Mouse (Mus musculus) cerebellum, adult 9-11 months (tissue): ENCODE measurements at regions not wholly inside any gene's neighbourhood (a gene's known extent, or its start where the extent isn't known, plus 50 kb on each side); places are given as distances from the start of the nearest gene placed in this dataset.

Experiments
- DNase-seq: peaks from one replicate; pipeline ENCODE4 v3.0.0; 2022

DNA sequence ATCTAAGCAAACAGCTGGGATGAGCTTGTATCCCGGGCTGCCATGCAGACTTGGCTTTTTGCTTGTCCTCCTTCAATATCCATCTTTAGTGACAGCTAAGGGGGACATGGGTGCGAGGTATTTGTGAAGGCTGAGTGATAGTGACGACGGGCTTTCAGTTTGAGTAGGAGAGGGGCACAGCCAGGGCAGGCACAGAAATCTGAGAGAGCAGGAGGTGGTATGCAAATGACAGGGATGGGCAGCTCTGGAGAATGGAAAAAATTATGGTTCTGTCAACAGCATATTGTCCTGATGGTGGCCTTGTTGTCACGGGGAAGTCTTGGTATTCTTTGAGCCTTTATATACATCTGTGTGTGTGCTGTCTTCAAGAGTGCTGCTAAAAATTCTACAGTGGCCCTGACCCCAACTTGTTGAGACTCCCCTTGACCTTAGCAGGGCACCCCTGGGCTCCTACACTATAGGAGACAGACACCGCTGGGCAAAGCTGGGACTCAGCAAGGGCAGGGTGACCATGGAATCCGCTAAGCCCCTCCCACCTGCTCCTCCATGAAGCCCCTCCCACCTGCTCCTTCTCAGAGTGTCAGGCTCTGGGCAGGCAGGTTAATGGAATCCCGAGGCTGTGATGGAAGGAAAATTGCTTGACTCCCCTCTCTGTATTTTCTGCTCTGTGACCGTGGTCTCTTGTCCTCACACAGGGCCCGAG, 156.1 kb downstream of the Matn1 start:
- DNase-seq: no peak

DNA sequence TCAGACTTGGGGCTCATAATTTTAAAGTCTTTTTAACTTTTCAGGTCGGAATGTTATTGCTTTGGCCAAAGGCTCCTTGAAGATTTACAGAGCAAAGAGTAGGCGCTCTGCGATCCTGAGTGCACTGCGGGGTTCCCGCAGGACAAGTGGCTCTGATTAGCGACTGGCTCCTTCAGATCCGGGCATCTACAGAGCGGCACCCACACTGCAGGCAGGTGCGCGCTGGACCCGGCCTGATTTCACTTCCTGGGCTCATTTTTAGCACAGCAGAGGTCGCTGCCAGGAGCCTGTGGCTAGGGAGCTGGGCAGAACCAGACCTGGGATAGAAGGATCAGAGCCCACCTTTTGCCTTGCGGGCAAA, 156.6 kb downstream of the Matn1 start:
- DNase-seq: no peak

DNA sequence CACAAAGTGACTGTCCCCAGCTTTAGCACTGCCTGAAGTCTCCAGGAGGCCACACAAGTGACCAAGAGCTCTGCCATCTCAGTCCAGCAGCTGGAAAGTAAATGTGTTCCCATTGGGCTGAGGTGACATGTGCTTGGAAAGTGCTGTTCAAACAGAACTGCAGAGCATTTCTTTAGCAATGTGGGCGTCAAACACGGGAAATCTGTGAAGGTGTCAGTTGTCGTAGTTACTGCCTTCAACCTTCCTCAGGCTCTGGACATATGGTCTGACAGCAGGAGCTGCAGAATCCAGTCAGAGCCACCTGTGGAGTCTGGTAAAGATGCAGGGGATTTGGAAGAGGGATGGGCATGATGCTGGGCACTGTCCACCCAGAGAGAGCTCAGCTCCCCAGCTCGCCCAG, 158.0 kb downstream of the Matn1 start:
- no peak for DNase-seq

DNA sequence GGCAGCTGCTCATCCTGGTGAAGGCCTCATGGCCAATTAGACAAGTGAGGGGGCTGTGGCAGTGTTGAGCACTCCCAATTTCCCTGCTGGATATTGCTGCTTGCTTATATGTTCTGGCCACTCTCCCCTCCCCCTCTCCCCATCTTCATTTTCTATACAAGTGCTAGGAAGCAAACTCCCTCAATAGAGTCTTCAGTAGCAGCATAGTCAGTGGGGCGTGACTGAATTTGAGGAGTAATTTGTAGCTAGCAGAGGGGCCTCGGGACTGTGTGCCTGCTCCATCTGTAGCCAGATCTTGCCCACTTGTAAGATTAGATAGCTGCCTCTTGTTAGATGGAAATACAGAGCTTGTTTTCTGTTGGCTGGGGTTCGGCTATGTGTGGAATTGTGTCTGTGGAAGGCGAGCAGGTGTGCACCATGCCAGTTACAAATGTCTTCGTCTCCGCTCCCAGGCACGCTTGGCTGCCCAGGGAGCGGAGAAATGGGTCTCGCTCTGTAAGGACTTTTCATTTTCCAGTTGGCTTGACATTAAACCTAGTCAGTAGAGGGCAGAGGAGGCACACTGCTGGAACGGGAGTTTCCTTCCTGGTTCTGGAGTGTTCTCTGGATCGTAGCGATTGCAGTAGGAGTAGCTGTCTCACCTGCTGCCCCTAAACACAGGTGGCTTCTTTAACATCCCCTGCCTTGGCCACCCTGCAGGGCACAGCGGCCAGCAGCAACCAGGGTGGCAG, 163.1 kb downstream of the Matn1 start:
- DNase-seq: peak; percentile 75

DNA sequence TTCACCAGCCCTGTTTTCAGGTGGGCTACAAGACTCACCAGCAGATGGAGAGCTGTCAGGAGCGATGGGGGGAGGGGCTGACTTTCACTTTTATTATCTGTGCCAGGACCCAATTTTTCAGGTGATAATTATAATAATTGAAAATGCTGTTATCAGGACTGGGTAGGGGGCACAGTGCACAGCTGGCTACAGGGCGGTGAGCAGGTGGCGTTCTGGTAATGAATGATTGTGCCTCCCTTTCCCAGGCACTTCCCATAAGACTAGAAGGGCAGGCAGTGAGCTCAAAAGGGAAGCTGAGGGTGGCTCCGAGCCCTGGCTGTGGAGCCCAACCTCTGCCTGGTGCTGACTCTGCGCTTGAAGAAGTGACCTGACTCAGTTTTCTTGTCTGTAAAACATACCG, 168.4 kb downstream of the Matn1 start:
- DNase-seq: peak; percentile 10

DNA sequence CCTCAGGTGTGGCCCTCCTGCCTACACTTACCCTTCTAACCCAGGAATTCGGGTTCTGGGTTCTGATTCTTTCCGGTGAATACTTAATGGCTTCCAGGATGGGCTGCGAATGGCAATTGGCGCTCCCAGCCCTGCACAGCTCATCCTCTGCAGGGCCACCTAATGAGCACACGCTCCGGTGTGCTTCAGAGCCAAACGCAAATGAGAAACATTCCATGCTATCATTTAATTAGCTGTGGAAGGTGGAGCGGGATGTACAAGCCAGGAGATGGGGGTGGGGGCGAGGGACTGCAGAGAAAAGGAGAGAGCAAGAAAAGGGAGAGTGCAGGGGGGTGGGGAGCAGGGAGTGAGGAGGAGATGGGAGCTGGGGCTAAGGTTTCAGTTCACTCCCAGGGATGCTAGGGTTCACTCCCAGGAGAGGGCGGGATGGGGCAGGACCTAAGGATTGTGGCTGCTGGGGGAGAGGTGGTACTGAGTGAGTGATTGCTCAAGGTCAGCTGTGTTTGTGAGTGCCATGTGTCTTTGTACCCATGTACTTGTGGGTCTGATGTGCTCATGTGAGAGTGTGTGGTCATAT, 169.6 kb downstream of the Matn1 start:
- DNase-seq: no peak

DNA sequence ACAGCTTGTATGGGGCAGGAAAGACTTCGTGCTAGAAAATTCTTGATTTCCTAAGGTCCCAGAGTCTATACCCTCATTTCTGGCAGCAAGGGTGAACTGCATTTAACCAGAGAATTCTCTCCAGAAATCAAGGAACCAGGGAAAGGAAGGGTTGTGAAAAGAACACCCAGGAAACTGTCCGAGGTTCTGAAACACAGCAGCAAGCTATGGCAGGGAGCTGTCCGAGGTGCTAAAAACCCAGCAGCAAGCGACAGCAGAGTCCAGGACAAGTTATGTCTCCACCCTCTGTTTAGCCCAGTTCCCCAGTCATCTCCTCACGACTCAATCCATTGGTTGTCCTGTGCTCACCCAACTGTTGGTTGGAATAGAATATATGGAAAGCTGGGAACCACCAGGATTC, 171.1 kb downstream of the Matn1 start:
- no peak for DNase-seq

DNA sequence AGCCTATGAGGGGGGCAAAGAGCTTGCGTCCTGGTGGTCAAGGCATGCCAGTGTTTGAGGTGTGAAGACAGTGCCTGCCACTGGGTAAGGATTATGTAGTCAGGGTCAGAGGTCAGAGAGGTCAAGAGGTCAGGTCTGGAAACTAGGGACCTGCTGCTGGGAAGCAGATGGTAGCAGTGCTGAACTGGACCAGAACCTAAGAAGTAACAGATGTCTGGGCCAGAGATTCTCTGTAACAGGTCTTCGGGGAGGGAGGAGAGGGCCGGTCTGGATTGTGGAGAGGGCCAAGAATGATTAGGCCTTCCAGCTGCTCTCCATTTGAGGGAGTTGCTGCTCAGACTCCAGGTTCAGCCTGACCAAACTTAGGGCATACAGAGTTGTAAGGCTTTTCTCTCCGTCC, 174.4 kb downstream of the Matn1 start:
- DNase-seq: peak; percentile 70

DNA sequence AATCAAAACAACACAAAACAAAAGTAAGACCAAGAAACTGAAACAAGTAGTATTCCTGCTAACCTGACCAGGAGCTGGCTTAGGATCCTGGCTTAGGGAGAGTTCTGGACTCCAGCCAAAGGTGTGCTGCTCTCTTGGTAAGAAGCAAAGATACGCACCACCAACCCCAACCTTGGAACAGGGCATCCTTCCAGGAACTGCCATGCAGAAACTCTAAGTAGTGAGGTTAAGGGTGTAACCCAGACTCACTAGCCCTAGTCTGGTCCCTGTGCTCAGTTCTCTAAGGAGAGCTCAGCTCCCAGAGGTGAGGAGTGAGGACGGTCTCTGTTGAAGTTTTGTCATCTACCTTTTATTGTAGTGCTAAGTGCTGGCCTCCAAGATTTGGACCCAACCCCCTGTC, 175.4 kb downstream of the Matn1 start:
- peak; percentile 82 for DNase-seq

DNA sequence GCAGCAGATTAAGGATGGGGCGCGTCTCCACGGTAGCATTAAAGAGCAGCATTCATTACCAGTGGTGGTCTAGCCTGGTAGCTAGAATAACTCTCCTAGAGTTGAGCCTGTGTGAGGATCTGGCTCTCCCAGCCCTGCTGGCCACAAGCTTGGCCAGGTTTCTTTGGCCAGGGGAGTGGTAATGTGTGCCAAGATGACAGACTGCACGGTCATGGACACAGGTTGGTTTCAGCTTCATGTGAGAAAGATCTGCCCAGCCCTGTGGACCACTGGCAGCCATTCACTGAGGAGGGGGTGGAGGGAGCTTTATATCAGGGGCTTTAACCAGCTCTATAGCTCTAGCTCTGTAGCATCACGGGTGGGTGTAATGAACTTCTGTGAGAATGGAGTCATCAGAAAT, 176.5 kb downstream of the Matn1 start:
- peak; percentile 97 for DNase-seq

DNA sequence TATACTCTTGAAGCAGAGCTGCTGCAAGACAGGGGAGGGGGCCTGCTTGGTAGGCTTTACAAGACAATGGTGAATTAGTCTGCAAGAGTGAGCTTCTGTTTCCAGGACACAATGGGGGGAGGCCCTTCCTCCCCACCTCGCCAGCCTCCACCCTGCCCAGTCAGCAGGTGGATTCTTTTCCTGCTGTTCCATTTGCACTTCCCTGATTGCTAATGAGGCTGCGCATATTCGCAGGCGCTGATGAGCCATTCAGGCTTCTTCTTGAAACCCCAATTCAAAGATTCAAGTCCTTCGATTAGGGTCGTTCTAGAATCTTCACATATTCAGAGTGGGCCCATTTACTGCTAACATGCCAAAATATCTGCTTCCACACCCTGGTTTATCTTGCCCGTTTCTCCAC, 181.8 kb downstream of the Matn1 start:
- no peak for DNase-seq

DNA sequence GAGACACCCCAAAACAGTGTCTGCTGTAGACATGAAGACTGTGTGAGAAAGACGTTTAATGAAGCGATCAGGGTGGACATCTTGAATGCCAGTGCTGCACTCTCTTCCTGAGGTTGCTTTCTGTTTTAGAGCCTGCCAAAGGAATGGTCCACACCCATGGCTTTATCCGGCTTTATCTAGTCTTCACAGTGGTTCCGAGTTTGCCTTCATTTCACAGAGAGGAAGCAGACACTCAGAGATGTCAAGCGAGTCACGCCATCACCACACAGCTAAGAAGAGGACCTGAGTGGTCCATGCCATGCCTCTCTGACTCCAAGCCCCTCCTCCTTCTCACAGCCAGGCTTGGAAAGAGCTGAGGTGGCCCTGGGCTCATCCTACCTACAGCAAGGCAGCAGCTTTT, 182.7 kb downstream of the Matn1 start:
- DNase-seq: no peak

DNA sequence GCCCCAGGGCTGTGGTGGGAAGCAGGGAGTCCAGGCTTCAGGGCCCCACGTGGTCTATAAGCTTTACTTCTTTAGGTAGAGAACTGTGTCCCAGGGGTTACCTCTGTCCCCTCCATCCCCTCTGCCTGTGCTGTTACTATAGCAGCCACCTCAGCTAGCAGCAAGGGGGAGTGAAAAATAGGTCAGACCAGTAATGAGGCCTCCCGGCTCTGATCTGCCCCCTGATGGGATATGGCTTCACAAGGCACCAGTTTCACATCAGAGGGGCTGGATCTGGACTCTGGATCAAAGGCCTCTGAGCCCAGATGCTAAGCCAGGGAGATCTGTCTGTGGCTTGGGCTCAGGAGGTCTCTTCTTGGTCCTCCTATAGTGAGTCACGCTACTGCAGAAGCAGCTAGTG, 184.5 kb downstream of the Matn1 start:
- DNase-seq: no peak

DNA sequence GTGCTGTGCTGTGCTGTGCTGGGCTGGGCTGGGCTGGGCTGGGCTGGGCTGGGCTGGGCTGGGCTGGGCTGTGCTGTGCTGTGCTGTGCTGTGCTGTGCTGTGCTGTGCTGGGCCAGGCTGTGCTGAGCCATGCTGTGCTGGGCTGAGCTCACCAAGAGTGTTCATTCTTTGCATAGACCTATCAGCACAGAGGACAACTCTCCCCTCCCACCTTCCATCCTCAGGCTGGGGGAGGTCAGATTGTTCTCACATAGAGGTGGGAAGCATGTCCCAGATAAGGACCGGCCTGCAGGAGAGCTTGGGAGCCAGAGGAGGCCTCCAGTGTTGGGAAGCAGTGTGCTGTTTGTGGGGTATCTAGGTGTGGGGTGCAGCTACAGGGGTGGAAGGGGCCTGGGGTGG, 188.0 kb downstream of the Matn1 start:
- DNase-seq: no peak

DNA sequence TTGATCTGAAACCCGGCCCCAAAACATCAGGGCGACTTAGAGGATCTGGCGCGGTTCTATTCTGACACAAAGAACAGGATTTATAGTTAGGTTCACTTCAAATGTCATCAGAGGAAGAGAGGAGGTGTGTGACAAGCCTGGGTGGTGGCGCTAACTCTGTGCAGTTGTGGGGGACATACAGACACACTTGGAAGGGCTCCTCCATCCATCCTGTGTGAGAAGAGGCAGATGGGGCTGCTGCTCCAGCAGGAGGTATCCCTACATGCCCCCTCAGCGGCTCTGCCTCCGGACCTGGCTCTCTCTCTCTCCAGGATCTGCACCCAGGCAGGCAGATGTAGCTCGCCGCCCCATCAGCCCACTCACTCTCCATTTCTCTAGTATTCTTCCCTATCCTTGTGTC, 188.6 kb downstream of the Matn1 start:
- no peak for DNase-seq

DNA sequence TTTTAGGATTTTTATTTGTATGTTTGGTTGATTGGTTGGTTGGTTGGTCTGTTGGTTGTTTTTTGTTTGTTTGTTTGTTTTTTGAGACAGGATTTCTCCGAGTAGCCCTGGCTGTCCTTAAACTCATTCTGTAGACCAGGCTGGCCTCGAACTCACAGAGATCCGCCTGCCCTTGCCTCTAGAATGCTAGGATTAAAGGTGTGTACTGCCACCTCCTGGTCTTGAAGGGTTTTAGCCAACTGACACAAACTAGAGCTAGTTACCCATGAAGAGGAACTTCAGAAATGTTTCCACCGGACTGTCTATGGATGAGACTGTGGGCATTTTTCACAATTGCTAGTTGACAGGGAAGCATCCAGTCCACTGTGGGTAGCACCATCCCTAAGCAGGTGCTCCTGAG, 191.7 kb downstream of the Matn1 start:
- DNase-seq: no peak

DNA sequence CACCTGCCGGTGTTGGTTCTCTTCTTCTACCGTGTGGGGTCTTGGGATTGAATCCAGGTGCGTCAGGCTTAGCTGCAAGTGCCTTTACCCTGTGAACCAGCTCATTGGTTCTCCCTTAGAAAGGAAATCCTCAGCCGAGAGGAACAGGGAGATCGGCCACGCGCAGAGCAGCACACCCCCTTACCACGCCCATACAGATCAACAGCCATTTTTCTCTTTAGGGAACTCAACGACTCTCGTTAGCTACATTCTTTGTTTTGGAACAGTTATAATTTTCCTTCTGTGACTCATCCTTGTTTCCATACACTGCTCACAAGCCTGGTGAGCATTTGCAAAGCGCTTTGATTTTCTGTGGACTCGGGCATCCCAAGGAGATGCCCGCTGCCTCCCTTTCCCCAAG, 194.7 kb downstream of the Matn1 start:
- no peak for DNase-seq

DNA sequence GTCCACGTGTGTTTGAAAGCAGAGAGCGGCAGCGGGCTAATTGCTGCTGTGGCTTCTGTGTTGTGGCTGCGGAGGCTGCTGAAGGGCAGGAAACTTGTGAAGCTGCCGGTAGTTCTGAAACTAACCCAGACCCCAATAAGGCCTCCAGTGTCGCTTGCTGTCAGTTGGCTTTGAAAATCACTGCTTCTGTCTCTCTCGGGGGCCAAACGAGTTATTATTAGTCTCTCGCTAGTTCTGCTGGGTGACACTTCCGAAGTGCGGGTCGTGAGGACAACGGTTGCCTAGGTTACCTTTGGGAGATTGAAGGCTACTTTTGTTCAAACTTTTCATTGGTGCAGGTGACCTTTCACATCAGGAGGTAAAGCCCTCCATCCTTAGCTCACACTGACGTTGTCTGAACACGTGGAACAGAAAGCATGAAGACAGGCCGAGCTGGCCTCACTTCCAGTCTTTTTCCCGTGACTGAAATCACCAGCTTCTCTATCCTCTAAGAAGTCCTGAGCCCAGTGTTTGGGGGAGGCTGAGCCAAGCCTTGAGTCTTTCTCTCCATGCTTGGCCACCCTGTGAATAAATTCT, 197.8 kb downstream of the Matn1 start:
- DNase-seq: no peak

DNA sequence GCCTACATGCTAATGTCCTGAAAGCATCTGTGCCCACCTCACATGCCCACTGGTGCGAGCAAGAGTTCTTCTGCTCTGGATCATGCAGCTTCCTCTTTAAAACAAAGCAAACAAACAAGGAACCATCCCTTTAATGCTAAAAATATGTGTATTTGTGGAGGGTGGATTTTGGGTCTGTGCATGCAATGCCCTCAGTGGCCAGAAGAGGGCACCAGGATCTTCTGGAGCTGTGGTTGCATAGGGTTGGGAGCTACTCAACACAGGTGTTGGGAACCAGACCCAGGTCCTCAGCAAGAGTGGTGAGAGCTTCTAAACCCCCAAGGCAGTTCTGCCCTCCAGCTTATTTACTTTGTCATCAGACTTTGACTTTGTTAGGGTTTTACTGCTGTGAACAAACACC, 201.3 kb downstream of the Matn1 start:
- no peak for DNase-seq

DNA sequence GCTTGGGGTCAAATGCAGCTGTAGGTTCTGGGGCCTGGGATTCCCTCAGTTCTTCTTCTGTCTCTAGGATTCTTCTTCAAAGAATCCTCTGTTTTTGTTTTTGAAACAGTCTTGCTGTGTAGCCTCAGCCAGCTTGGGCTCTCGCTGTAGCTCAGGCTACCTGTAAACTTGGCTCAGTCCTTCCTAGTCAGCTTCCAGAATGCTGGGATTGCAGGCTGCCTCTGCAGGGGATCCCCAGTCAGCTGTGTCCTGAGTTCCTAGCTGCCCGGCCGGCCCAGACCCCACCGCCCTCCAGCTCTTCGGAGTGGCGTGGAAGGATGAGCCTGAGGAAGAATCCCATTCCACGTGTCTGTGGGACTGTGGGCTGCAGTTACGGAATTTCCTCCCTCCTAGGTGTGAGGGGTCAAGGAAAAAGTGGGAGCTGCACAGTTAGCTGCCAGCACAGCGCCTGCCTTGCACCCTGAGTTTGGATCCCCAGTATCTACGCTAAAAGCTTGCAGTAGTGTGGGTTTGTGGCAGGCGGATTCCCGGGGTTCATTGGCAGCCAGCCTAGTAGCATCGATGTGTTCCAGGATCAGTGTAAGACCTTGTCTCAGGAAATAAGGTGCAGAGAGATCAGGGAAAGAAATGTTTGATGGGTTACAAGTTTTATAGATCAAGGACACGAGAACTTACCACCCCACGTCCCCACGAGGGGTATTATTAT, 204.0 kb downstream of the Matn1 start:
- DNase-seq: peak; percentile 63

DNA sequence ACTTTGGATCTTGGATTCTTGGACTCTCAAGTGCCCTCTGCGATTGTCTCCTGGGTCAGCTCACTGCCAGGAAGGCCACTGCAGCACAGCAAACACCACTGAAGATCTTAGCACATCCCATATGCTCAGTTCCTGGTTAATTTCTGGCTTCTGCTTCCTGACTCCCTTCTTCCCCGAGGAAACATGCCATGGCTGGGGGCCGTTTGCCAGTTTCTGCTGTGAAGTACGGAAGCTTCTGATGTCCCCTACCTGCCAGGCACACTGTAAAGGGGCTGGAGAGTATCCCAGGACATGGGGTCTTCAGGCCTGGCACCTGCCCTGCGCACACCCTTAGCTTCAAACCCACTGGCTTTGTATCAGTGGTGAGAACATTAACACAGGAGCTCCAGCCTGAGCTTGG, 205.3 kb downstream of the Matn1 start:
- DNase-seq: no peak

DNA sequence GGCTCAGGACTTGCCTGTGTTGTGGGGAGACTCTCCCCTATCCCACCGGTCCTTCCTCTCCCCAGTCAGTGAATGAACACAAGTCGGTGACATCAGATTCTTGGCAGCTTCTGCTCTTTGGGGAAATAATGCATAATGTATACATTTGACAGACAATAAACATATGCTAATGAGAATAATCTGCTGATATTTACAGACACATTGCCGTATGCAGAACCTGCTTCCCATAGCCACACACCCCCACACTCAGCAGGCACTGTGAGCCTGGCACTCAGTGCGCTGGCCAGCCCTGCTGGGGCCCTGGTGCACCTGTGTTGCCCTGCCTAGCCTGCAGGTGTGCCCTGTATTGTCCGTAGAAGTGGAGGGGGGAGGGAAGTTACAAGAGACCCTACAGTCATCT, 215.5 kb downstream of the Matn1 start:
- peak; percentile 78 for DNase-seq

DNA sequence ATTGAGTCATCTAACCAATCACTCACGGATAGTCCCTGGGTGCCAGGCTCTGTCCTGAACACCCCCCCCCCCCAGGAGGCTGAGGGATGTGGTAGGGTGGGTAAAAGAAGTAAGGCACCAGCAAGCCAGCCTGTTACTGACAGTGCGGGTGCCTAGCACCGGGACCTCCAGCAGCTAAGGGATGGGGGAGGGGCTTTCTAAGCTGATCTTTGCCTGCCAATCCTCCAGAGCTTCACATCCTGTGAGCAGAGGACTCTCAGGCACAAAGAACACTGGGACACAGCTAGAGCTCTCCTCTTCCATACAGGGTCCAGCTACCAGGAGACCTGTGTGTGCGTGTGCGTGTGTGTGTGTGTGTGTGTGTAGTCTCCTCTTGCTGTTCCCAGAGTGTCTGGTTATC, 215.9 kb downstream of the Matn1 start:
- DNase-seq: peak; percentile 52

DNA sequence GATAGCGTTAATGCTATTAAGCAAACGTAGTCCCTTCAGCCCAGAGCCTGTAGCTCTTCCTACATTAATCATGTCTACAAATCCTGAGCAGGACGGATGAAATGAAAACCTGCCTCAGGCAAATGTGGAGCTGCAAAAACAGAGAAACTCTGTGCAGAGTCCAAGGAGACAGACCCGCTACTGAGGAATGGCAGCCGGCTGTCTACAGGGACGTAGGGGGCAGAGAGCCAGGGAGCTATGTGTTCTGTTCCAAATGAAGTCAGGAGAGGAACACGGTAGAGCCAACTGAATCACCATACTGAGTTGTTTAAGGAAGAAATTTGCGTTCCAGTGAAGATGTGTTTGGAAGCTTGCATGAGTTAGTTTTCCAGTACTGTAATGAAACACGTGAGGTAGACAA, 217.3 kb downstream of the Matn1 start:
- DNase-seq: peak; percentile 67
